28 mouse cellular contexts compared by ENCODE assay signal in the genomic region with DNA sequence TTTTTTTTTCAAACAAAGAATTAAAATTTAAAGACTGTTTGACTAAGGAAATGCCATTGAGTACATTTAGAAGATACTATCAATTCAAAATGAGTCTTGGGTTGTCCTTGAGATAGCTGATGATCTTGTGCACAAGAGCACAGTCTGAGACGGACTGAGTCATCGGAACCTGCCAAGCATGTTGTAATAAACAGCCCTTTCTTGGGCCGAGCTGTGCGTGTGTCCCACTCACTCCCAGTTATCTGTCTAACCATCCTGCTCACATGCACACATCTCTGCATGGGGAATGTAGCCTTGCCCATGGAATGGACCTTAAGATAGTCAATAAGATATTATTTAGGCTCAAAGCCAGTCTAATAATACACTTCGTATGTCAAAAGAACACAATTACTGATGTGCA. TPM values are rescaled to one million over a fixed set of nuclear protein-coding genes. Genes with fewer than 3 reads are reported as not detected.
DNase-seq lines count a peak whose midpoint lies in the region; ATAC-seq lines count a peak whose summit lies in the region.
"Had no signal": no experiment of that assay in that cellular context is flagged by ENCODE, and none has a peak within 500 bp of the region (broad histone marks: within the 10 kb centered on the region; RNA-seq: fewer than 3 reads in every experiment).

No protein-coding gene starts in this region.

- H3K27ac ChIP-seq in midbrain, embryonic 11.5 days (ENCODE audit: low read depth, low read length), result no peak overlapping the region
- no peak overlapping the region for H3K27ac ChIP-seq in midbrain, embryonic 16.5 days (ENCODE audit: low read length)
- H3K27ac ChIP-seq: forebrain, embryonic 10.5 days; forebrain, embryonic 13.5 days; hindbrain, embryonic 10.5 days; hindbrain, embryonic 13.5 days; intestine, embryonic 15.5 days had no signal

- 97% methylated on average over 5 of the region's 5 CpGs for WGBS in midbrain, embryonic 11.5 days
- 95% methylated on average over 5 of the region's 5 CpGs for WGBS in midbrain, embryonic 16.5 days

- no peak overlapping the region for H3K9ac ChIP-seq in midbrain, embryonic 11.5 days (ENCODE audit: low read length)
- no peak overlapping the region for H3K9ac ChIP-seq in midbrain, embryonic 16.5 days (ENCODE audit: low read depth, low read length)
- H3K9ac ChIP-seq: forebrain, embryonic 13.5 days; hindbrain, embryonic 13.5 days; intestine, embryonic 15.5 days had no signal

- H3K36me3 ChIP-seq in midbrain, embryonic 11.5 days (ENCODE audit: control insufficient read depth, insufficient read depth, low read length), result peaks cover 10% of the 10 kb centered on the region
- H3K36me3 ChIP-seq in midbrain, embryonic 16.5 days (ENCODE audit: control insufficient read depth, insufficient read depth, low read length), result peaks cover 8% of the 10 kb centered on the region

- H3K4me3 ChIP-seq in midbrain, embryonic 11.5 days (ENCODE audit: low read depth, low read length), result no peak overlapping the region
- no peak overlapping the region for H3K4me3 ChIP-seq in midbrain, embryonic 16.5 days (ENCODE audit: low read depth, low read length)
- H3K4me3 ChIP-seq: forebrain, embryonic 10.5 days; forebrain, embryonic 13.5 days; hindbrain, embryonic 10.5 days; hindbrain, embryonic 13.5 days; intestine, embryonic 15.5 days had no signal

- peaks cover 6% of the 10 kb centered on the region for H3K4me1 ChIP-seq in midbrain, embryonic 11.5 days (ENCODE audit: control insufficient read depth, insufficient read depth, low read length)
- peaks cover 15% of the 10 kb centered on the region for H3K4me1 ChIP-seq in midbrain, embryonic 16.5 days (ENCODE audit: control insufficient read depth, insufficient read depth, low read length)

- H3K27me3 ChIP-seq in midbrain, embryonic 11.5 days (ENCODE audit: control insufficient read depth, insufficient read depth, low read length), result no peaks in the 10 kb centered on the region
- H3K27me3 ChIP-seq in midbrain, embryonic 16.5 days (ENCODE audit: control insufficient read depth, insufficient read depth, low read depth, low read length), result no peaks in the 10 kb centered on the region
- H3K27me3 ChIP-seq: forebrain, embryonic 13.5 days; hindbrain, embryonic 13.5 days; intestine, embryonic 15.5 days had no signal

- no peak for ATAC-seq in midbrain, embryonic 11.5 days (ENCODE audit: low FRiP score)
- no peak for ATAC-seq in midbrain, embryonic 16.5 days
- ATAC-seq: forebrain, embryonic 13.5 days; forebrain, embryonic 16.5 days; hindbrain, embryonic 16.5 days; intestine, embryonic 15.5 days had no signal

- no peak overlapping the region for H3K4me2 ChIP-seq in midbrain, embryonic 11.5 days
- H3K4me2 ChIP-seq in midbrain, embryonic 16.5 days (ENCODE audit: low read length), result no peak overlapping the region
- H3K4me2 ChIP-seq: forebrain, embryonic 13.5 days; heart, embryonic 11.5 days; hindbrain, embryonic 13.5 days; intestine, embryonic 15.5 days had no signal

- no peaks in the 10 kb centered on the region for H3K9me3 ChIP-seq in midbrain, embryonic 11.5 days (ENCODE audit: control insufficient read depth, low read length)
- H3K9me3 ChIP-seq in midbrain, embryonic 16.5 days (replicated peaks; ENCODE audit: control insufficient read depth, low read length, poor library complexity, severe bottlenecking), result no peaks in the 10 kb centered on the region
- H3K9me3 ChIP-seq: forebrain, embryonic 10.5 days; forebrain, embryonic 13.5 days; hindbrain, embryonic 10.5 days; hindbrain, embryonic 13.5 days; intestine, embryonic 15.5 days had no signal

- DNase-seq in adrenal gland, adult (ENCODE audit: inconsistent age in 2 of 2, low spot score in 1 of 2), result peak; percentile 61
- no peak for DNase-seq in adrenal gland, postnatal 4 days (ENCODE audit: low spot score in 2 of 2)
- DNase-seq in adrenal gland, postnatal 10 days, result peak; percentile 8
- no peak for DNase-seq in adrenal gland, postnatal 25 days
- peak; percentile 47 for DNase-seq in midbrain, embryonic 11.5 days (ENCODE audit: low spot score, missing footprints)
- no peak for DNase-seq in retina, postnatal 1 day
- no peak for DNase-seq in cerebellum, postnatal 25 days
- DNase-seq: B cell, adult 2 months; cerebellum, adult 11-12 months; cerebellum, adult 8-10 months; cerebellum, postnatal 10 days; gastrocnemius, postnatal 10 days; gastrocnemius, postnatal 36 days; heart, postnatal 36 days; kidney, adult 11 months had no signal

RNA-seq across cellular contexts. Expression of a gene that starts 4.9 kb away (rescaled TPM):
- 10 to 100 TPM; 22.1 to 24.1 TPM for total RNA-seq in adrenal gland, postnatal 4 days (2021)
- 10 to 100 TPM; 12.3 to 15.9 TPM for total RNA-seq in adrenal gland, postnatal 10 days (2021)
- 7.7 and 9.3 TPM in 2 replicates for total RNA-seq in adrenal gland, postnatal 25 days (2021)
- 71.1 and 72.3 TPM in 2 replicates for polyA plus RNA-seq in midbrain, embryonic 11.5 days (2014; fragmentation: Nextera tagmentation; extraction: Ambion mirVana)
- polyA plus RNA-seq in midbrain, embryonic 16.5 days (2015; fragmentation: Nextera tagmentation; extraction: Ambion mirVana), result 19.2 and 22.3 TPM in 2 replicates
- total RNA-seq: MEL had no signal

RNA-seq across cellular contexts. Expression of a gene that starts 28.1 kb away (rescaled TPM):
- under 1 TPM in 1 of 2 experiments, not detected in 1; 0.48 TPM for total RNA-seq in adrenal gland, postnatal 4 days (2021)
- total RNA-seq in adrenal gland, postnatal 10 days (2021), result not detected
- total RNA-seq in adrenal gland, postnatal 25 days (2021), result not detected in 2 replicates
- 0.72 and 1.0 TPM in 2 replicates for polyA plus RNA-seq in midbrain, embryonic 11.5 days (2014; fragmentation: Nextera tagmentation; extraction: Ambion mirVana)
- 3.4 and 4.2 TPM in 2 replicates for polyA plus RNA-seq in midbrain, embryonic 16.5 days (2015; fragmentation: Nextera tagmentation; extraction: Ambion mirVana)
- total RNA-seq: CH12.LX; gastrocnemius, adult 18-20 months; gastrocnemius, postnatal 10 days; gastrocnemius, postnatal 36 days; heart, adult 8-10 months; heart, postnatal 36 days; MEL had no signal

Comparison
In these comparisons a context has a peak if more than half of its experiments do, and no peak if none do; other contexts are left out.
1. DNase-seq: peak in adrenal gland, adult (2 of 2), adrenal gland, postnatal 10 days (single experiment) and midbrain, embryonic 11.5 days (single experiment); none in adrenal gland, postnatal 4 days (0 of 2), adrenal gland, postnatal 25 days (single experiment), retina, postnatal 1 day (single experiment) and cerebellum, postnatal 25 days (0 of 2).